Mouse (Mus musculus): Measurements from ENCODE around the gene Rnf128.
"Not testable (repeated sequence)": the region's sequence is repeated elsewhere in the genome, so short reads cannot be mapped to it uniquely, and the experiment has no call there.

Rnf128 gene

GRCm38 (mm10) chrX:139562925-139563461, at the start of gene Rnf128:
Gene Rnf128 (plus strand): TSS chrX:139563316.
- DNase-seq = no peak

DNA sequence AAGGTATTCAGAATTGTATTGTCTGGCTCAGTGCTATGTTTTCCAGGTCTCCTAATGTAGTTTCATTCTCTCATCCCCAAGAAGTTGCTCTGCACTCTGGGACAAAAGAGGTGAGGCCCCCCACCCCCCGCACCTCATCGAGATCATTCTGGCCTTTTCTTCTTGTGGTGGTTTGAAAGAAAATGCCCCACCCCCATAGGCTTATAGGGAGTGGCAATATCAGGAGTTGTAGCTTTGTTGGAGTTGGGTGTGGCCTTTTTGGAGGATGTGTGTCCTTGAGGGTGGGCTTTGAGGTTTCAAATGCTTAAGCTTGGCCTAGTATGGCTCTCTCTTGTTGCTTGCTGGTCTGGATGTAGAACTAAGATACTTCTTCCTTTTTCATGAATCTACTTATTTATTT, 47.0 kb upstream of the Rnf128 start:
- DNase-seq = no peak

DNA sequence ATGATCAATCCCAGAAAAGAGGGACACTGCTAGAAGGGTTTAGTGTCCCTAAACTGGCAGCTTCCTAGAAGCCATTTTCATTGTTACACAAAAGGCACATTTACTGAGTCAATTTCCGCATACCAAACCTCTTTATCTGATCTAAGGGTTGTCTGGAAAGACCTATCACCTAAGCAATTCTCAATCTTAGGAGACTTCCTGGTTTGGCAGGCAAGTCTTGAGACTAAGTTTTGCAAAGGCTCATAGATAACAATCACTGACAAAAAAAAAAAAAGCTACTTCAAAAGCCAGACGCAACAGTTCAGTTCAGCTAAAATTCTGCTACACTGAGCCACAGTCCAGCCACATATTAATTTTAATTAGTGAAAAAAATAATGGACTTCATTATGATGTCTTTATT, 43.9 kb upstream of the Rnf128 start:
- DNase-seq = no peak

GRCm38 (mm10) chrX:139524303-139525091, 38.6 kb upstream of the Rnf128 start:
- DNase-seq = no peak

- DNase-seq = no peak
These were observed 37.4 kb upstream of the Rnf128 start for GRCm38 (mm10) chrX:139525724-139526123.

GRCm38 (mm10) chrX:139526984-139527383, 36.1 kb upstream of the Rnf128 start:
- no peak for DNase-seq

GRCm38 (mm10) chrX:139529678-139530077, 33.4 kb upstream of the Rnf128 start:
- no peak for DNase-seq

GRCm38 (mm10) chrX:139532293-139532692, 30.8 kb upstream of the Rnf128 start:
- no peak for DNase-seq

GRCm38 (mm10) chrX:139537641-139538397, 25.3 kb upstream of the Rnf128 start:
- no peak for DNase-seq

DNA sequence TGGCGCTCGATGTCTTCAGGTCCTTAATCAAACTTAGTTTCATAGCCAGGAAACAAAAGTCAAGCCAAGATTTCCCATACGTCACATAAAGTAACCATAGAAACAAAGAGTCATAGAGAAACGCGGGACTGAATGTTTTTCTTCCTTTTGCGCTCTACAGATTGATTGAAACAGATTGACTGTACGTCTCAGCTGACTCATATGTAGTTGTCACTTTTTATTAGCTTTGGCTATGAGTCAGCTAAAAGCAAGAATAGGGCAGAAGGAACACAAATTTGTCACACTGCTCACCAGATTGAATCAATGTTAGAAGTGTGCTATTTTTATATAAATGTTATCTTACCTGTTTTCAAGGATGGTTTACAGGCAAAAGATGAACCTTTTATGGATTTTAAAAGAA, 19.4 kb upstream of the Rnf128 start:
- DNase-seq = no peak

DNA sequence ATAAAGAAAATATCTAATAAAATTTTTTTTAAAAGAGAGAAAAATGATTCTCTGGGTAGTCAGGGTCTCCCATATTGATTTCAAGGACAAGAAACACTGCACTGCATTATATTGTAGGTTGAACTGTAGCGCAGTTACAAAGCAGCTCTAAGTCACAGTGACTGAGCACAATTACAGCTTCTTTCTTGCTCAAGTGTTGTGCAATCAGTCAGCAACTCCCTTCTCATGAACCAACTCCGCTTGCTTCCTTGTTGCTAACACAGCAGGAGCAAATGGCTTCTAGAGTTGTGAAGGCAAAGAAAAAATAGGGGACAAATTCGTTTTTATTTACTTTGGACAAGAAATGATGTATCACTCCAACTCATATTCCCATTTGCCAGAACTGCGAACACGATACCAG, 12.7 kb upstream of the Rnf128 start:
- DNase-seq = no peak

- no peak for DNase-seq
These were observed 11.0 kb upstream of the Rnf128 start for GRCm38 (mm10) chrX:139552090-139552489.

DNA sequence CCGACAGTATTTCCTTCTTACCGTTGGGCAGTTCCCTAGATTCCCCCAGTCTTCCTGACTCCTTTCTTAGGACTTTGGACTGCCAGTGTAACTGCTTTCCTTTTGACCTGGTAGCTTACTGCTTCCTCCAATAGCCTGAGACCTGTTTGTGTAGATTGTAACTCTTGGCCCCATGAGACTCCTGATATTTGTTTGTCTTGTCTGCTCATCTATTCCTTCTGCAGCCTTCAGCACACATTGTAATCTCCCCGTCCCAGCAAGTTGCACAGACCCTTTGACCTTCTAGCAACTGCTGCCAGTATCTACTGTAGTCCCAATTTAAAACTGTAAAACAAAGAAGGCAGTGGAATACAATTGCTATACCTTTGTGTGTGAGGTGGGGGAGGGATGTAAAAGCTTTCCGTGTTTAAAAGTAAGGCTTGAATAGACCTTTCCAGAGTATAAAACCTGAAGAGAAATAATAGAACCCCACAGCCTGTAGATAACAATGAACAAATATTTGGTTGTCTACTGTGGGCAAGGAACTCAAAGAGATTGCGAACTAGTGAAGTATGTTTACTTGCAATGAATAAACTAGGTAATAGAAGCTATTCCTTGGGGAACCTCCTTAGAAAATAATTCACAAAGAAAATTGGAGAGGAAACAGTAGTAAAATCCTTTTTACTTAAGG, 726 bp upstream of the Rnf128 start:
- no peak for DNase-seq

DNA sequence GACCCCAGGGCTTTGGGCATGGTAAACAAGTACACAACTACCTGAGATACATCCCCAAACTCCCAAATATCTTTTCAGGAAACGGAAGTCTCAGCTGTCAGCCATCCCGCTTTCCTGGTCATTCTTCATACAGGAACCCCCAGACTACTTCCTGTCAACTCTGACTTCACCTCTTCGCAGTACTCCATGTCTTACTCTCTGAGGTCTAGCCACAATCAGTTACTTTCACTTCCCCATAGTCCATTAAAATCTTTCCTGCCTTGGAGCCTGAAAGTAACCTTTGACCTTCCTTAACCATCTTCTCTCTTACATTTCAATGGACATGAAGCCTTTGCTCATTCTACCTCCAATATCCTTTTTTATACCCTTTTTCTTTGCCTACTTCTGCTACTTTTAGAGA, 6.9 kb downstream of the Rnf128 start:
- no peak for DNase-seq

- DNase-seq = no peak
These were observed 15.6 kb downstream of the Rnf128 start for GRCm38 (mm10) chrX:139578649-139579278.

DNA sequence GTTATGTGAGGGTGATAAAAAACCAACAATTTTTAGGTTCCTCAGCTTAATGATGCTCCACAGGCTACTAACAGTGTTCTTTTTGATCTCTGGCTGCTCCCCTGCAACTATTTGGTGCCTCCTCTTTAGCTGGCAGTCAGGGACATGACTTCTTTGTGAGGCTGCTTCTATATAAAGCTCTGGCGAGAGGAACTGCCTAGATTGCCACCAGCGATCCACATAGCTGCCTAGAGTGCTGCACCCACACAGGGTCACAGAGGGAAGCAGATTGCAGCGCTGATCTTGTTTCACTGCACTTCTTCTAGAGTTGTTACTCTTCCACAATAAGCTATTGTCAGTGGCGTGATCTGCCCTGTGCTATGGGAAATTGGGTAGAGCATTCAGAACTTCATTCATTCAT, 20.5 kb downstream of the Rnf128 start:
- DNase-seq = no peak

DNA sequence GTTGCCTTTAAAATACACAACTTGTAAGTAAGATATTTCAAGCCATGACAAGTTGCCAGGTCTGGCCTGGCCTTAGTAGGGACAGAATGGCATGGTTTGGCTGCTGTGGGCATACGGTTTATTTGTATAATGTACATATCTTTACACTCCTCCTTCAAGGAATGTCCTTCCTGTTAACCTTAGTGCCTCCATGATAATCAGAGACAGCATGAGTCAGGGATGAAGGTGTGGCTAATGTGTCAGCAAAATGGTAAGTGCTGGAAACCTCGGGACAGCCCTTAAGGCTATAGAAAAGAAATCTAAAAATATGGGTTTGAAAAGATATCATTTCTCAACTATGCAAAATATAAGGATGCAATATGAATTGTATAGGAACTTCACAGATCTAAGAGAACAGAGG, 23.6 kb downstream of the Rnf128 start:
- DNase-seq = not testable (repeated sequence)

DNA sequence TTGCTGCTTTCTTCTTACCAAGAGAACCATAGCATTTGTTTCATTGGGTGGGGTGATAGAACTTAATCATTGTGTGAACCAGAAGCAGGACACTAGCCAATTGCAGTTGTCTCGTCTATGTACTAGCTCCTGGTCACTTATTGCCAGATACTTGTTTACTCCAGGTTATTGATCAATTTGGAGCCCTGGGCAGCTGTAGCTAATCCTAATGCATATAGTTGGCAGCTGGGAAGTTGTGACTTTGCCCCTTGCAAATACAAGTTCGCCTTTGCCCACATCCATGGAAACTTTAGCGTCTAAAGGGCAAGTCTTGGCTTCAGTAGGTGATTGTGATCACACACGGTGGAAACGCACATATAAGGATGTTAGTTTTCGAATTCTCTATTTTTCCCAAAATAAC, 33.3 kb downstream of the Rnf128 start:
- DNase-seq = no peak

- peak; percentile 27 to 56 for DNase-seq
These were observed 47.1 kb downstream of the Rnf128 start for GRCm38 (mm10) chrX:139610033-139610764.

DNA sequence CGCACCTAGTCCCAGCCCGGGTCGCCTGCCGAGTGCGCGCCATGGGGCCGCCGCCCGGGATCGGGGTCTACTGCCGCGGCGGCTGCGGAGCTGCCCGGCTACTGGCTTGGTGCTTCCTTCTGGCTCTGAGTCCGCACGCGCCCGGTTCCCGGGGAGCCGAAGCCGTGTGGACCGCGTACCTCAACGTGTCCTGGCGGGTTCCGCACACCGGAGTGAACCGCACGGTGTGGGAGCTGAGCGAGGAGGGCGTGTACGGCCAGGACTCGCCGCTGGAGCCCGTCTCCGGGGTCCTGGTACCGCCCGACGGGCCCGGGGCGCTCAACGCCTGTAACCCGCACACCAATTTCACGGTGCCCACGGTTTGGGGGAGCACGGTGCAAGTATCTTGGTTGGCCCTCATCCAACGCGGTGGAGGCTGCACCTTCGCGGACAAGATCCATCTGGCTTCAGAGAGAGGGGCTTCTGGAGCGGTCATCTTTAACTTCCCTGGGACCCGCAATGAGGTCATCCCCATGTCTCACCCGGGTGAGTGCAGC, 47.7 kb downstream of the Rnf128 start:
- peak in 1 of 2 experiments; percentile 4 for DNase-seq

- DNase-seq = no peak
These were observed 51.6 kb downstream of the Rnf128 start for GRCm38 (mm10) chrX:139614761-139615160.

- DNase-seq = no peak
These were observed 59.0 kb downstream of the Rnf128 start for GRCm38 (mm10) chrX:139622071-139622470.
